Mouse (Mus musculus) MEL (cell line): ENCODE data around the gene Rflnb.

Experiments used
- ELF1 ChIP-seq: IDR thresholded peaks from 2 replicates; pipeline ENCODE4 v1.6.1; 2014; ENCODE audit warnings: low read depth, mild to moderate bottlenecking, inconsistent platforms, low read length, improper control_type of control experiment, moderate library complexity
- POLR2AphosphoS5 ChIP-seq: IDR thresholded peaks from 2 replicates; pipeline ENCODE4 v1.6.1; 2012; ENCODE audit warnings: low read depth, borderline replicate concordance, mild to moderate bottlenecking, inconsistent platforms, low read length, moderate library complexity, mixed read lengths
- UBTF ChIP-seq: IDR thresholded peaks from 2 replicates; pipeline ENCODE4 v1.6.1; 2012; ENCODE audit warnings: low read depth, mild to moderate bottlenecking, inconsistent platforms, low read length, improper control_type of control experiment, moderate library complexity, borderline replicate concordance; ENCODE audit not compliant: insufficient read depth
- ZC3H11A ChIP-seq: IDR thresholded peaks from 2 replicates; pipeline ENCODE4 v1.6.1; 2012; ENCODE audit warnings: low read depth, mild to moderate bottlenecking, inconsistent platforms, low read length, improper control_type of control experiment
- ZKSCAN1 ChIP-seq: IDR thresholded peaks from 2 replicates; pipeline ENCODE4 v1.6.1; 2012; ENCODE audit warnings: low read depth, mild to moderate bottlenecking, inconsistent platforms, low read length, improper control_type of control experiment, moderate library complexity
- ZNF384 ChIP-seq: IDR thresholded peaks from 2 replicates; pipeline ENCODE4 v1.6.1; 2012; ENCODE audit warnings: low read depth, mild to moderate bottlenecking, inconsistent platforms, low read length, improper control_type of control experiment

DNA sequence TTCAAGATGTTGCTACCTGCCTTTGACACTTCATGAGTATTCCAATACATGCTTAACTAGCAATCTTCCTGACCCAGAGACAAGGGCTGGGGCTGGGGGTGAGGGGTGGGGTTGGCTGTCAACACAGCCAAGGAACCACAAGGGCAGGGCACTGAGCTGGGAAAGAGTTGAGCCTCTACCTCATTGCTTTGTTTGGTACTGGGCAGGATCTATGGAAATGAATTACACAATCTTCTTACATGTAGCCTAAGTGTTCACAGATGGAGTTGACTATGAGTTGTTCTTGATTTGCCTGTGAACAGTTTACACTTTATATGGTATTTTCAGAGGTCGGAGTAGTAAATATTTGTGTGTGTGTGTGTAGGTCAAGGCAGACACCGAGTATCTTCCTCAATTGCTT lies 33.3 kb upstream of the Rflnb start:
- TF ChIP-seq UBTF (no peak), ZNF384 (no peak), ELF1 (no peak), ZC3H11A (no peak), POLR2AphosphoS5 (no peak), ZKSCAN1 (no peak)
